Mouse (Mus musculus) CH12.LX (cell line): ENCODE results near the gene Tmem231.

Experiments
- BHLHE40 ChIP-seq: IDR thresholded peaks from 2 replicates; pipeline ENCODE4 v1.6.1; 2011; ENCODE audit warnings: mild to moderate bottlenecking, low read depth, low read length, improper control_type of control experiment
- MAX ChIP-seq: IDR thresholded peaks from 2 replicates; pipeline ENCODE4 v1.6.1; 2011; ENCODE audit warnings: low read length, improper control_type of control experiment
- SIN3A ChIP-seq: IDR thresholded peaks from 2 replicates; pipeline ENCODE4 v1.6.1; 2012; ENCODE audit warnings: low read length, improper control_type of control experiment, inconsistent platforms
- TBP ChIP-seq: conservative IDR thresholded peaks from 2 replicates; pipeline ENCODE4 v1.6.1; 2011; ENCODE audit warnings: low read depth, low read length, improper control_type of control experiment
- ZC3H11A ChIP-seq: IDR thresholded peaks from 2 replicates; pipeline ENCODE4 v1.6.1; 2012; ENCODE audit warnings: low read depth, mild to moderate bottlenecking, inconsistent platforms, low read length, improper control_type of control experiment
- ZMIZ1 ChIP-seq: IDR thresholded peaks from 2 replicates; pipeline ENCODE4 v1.6.1; 2012; ENCODE audit warnings: low read depth, mild to moderate bottlenecking, inconsistent platforms, low read length, improper control_type of control experiment

- no peak for TF ChIP-seq SIN3A
- no peak for TF ChIP-seq ZC3H11A
- no peak for TF ChIP-seq BHLHE40
- no peak for TF ChIP-seq ZMIZ1
- TF ChIP-seq TBP = no peak
- no peak for TF ChIP-seq MAX
These were observed 56.0 kb downstream of the Tmem231 start for GRCm38 (mm10) chr8:111877711-111878110.
